Mouse (Mus musculus): ENCODE results near the gene Stx1b.

- TF ChIP-seq CTCF (IDR thresholded peaks at IDR 0.05; ENCODE audit: low read depth) (0 out of 2 replicates have a peak, but pooled peaks have one; percentile 2), EP300 (optimal IDR thresholded peaks at IDR 0.05) (no peak)
Measured at GRCm38 (mm10) chr7:127777474-127778266, 46.7 kb downstream of the Stx1b start.
